Mouse (Mus musculus) retina, adult 2 months (tissue): ENCODE data around the gene Cpsf4l.
A peak's percentile ranks its signal among the peaks of the same experiment; 100 is the strongest.

Experiments used
- DNase-seq: peaks from one replicate; pipeline ENCODE4 v3.0.0-alpha.2; 2012; ENCODE audit warnings: low read depth, low spot score

Cpsf4l gene

GRCm38 (mm10) chr11:113709731-113710256 is at the start of gene Cpsf4l:
Gene Cpsf4l, minus strand, starts transcription at chr11:113710017.
- DNase-seq = no peak

- DNase-seq = no peak
Observed at GRCm38 (mm10) chr11:113758851-113759250, 49.0 kb upstream of the Cpsf4l start.

- no peak for DNase-seq
Observed at GRCm38 (mm10) chr11:113756578-113756977, 46.8 kb upstream of the Cpsf4l start.

- DNase-seq = no peak
Observed at GRCm38 (mm10) chr11:113755878-113756277, 46.1 kb upstream of the Cpsf4l start.

DNA sequence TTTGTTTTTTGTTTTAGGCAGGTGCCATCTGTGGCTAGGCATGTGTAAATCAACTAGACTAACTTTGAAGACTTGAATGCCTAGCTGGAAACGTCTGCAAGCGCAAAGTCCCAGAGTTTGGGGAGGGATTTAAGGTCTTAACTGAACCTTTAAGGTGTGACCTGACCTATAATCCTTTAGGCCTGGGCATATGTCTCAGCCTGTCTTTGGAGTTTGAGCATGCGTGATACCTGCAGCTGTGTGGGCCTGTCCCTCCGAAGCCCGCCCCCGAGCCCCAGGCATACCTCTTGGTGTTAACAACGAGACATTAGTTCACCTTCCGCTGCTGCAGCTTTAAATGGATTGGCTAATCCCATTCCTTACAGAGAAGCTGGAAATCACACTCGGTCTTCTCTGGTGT is 45.0 kb upstream of the Cpsf4l start:
- DNase-seq = no peak

DNA sequence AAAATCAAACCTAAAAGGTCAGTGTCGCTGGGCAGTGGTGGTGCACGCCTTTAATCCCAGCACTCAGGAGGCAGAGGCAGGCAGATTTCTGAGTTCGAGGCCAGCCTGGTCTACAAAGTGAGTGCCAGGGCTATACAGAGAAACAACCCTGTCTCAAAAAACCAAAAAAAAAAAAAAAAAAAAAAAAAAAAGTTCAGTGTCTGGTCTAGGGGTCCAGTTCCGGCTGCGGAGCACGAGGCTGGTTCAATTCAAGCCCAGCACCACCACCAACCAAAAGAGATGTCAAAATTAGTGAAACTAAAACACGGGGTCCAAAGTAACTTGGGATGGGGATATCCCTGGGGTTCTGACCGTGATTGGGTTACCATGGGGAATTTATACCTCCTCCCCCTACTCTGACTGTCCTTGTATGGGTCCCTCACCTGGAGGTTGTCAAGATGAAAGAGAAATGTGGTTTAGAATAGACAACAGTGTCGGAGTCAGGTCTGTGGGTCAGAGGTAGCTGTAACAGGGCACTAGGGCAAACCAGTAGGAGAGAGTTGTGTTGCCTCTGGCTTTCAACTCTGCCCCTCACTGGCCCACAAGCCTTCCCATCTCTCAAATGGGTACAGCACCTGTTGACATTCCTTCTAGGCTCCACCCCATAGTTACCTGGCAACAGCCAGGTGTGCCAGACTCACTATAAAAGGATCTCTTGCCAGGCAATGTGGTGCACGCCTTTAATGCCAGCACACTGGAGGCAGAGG is 43.0 kb upstream of the Cpsf4l start:
- DNase-seq = no peak

- no peak for DNase-seq
Observed at GRCm38 (mm10) chr11:113752158-113752661, 42.4 kb upstream of the Cpsf4l start.

DNA sequence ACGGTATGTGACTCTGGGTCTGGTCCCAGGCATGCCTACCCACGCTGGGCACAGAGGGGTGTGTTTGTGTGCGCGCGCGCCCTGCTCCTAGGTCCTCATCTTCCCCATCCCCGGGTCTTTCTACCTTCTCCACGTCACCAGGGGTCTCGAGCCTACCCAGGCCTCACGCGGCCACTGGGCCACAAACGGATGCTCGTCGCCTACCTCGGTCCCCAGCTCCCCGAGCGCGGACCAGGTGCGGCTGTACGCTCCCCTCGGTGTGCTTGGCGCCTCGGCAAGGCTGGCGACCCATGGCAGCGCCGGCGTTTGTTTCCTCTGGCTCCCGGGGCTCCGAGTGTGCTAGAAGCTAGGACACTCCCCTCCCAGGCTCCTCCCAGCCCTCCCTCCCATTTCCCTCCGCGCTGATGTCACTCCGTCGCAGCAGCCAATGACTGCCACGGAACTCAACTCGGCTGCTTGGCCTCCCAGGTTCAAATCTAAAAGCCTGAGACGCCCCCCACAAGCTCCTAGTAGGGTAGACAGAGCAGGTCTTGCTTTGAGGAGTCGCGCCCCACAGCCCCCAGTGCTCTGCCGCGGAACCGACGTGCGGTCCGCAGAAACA is 41.8 kb upstream of the Cpsf4l start, which contains the start of gene Cdc42ep4:
Cdc42ep4 (minus strand) TSS at position 398 of the 601 bp plus-strand sequence.
- peak; percentile 53 for DNase-seq

DNA sequence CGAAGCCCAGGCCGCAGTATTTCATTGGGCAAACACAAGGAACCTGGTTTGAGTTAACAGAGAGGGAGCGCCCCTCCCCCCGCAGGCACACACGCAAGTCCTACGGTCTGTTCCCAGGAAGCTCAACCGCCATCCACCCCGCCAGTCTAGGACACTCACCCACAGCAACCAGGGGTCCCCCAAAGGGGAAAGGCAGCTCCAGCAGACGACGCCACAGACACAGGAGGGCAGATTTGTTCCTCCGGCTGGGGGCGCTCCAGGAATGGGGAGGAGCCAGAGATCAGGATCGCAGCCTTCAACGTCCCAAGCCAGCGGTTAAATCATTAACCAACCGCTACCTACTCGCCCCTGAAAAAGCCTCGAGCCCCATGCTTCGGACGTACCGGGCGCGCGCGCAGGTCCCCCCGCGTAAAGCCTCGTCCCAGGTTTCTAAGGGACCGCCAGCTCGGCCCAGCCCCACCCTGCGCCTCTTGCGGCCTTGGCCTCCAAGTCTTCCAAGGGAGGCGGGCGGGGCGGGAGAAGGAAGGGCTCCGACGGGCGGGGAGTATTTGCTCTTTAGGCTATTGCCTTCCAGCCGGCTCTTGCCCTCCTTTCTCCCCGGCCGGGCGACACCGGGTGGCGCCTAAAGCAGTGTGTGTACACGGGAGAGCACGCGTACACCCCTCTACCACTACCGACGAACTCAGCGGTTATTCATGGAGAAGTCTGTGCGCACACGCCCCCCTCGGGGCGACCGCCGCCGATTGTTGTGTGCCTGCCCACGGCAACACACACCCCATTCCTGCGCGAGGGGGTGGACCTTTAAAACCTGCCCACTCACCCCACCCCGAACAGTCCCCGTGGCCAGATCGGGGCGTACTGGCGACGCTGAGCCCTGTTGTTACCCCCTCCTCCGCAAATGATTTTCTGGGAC is 41.0 kb upstream of the Cpsf4l start:
- no peak for DNase-seq

GRCm38 (mm10) chr11:113749749-113750351 is 40.0 kb upstream of the Cpsf4l start:
- DNase-seq = no peak

DNA sequence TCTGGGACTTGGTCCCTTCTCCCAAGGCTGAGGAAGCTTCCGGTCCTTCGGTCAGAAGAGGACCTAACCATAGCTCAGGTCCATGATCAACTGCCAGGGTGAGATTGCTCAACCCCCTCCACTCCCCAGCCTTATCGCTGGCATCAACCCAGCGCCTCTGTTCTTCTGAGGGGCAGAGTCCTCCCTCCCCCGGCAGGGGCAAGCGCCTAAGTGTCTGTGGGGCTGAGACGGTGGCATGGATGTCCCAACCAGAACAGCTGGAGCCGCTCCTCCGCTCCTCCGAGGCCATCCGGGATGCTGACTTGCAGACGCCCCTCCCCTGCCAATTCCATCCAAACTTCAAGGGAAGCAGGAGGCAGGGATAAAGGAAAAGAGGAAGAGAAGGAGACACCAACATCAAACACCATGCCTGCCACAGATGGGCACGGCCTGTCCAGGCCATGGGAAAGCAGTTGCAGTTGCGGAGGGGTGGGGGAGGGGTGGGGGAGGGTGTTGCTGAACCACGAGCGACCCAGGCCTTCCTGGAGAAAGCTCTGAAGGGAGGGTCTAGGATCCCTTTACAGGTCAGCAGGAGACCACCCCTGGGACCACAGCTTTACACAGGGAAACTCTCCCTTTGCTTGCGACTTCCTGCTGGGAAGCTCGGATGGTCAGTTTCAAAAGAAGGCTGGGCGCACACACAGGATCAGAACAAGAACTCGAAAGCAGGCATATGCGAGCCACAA is 39.1 kb upstream of the Cpsf4l start:
- DNase-seq = no peak

DNA sequence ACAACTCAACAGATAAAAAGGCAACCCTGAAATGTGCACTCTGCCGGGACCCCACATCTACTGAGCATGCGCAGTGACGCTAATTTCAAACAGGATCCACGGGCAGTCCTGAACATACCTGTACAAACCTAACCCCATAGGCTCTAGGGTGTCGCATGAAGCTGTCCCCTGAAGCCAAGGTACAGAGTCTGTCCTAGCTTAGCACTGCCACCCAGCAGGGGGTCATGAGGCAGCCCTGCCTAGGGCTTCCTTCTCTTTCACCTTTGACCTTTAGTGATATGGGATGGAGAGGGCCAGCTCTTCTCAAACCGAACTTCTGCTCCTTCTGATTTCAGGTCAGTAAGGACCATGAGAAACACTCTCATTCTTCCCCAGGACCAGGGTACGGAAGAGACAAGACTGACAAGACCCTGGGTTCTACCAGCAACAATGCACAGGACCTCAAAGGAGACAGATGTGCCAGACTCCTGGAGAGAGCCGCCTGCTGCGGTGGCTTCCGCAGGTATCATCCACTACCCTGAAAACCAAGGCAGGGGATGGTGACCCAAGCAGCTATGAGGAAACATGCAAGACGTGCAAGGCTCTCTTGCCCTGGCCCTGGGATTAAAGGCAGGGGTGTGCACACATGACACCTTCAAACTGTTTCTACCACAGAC is 38.0 kb upstream of the Cpsf4l start:
- DNase-seq = no peak

GRCm38 (mm10) chr11:113747056-113747455 is 37.2 kb upstream of the Cpsf4l start:
- DNase-seq = no peak

DNA sequence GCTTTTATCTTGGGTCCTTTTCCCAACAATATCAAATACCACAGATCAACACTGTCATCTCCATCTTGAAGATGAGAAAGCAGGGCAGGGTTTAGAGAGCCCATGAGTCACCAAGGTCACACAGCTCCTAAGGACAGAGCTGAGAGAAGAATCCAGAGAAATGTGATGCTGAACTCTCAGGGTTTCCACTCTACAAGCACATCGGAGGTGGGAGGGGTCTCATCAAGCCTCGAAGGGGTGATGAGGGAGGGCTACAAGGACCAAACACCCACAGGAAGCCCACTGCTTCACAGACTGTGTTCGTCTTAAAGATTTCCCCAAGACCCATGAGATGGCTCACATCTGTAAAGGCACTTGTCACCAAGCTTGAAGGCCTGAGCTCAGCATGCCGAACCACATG is 36.1 kb upstream of the Cpsf4l start:
- DNase-seq = no peak

- no peak for DNase-seq
Observed at GRCm38 (mm10) chr11:113742998-113743397, 33.2 kb upstream of the Cpsf4l start.

GRCm38 (mm10) chr11:113740100-113740499 is 30.3 kb upstream of the Cpsf4l start:
- no peak for DNase-seq

DNA sequence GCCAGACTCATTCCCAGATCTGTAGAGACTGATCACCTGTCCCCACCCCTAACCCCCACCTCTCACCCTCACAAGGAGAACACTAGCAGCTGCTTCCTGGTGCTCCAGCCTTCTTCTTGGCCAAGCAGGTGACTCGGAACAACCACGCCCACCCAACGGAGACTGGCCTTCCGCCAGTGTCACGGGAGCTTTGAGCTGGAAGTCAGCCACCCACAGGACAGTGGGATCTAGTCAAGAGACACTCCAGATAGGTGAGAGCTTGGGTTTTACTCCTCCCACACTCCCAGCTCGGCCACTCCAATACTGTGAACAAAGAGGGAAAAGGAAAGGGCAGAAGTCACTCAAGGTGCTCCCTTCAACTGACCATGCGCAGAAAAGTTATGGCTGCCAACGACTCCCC is 29.4 kb upstream of the Cpsf4l start:
- DNase-seq = no peak

DNA sequence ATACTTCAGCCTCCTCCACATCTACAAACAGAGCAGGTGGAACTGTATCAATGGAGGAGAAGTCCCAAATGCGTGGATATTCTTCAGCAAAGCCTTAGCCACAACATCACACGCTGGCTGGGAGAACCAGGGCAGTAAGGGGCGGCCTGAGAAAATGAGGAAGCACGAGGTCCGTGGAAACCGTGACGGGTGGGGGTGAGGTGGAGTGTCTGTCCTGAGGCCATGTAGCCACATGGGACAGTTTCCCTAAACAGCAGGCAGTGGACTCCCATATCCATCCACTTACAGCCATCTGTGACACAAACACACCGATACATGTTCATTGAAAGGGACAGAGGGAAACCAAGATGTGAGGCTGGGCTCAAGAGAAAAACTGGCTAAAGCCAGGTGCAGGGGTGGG is 28.1 kb upstream of the Cpsf4l start:
- DNase-seq = no peak

- no peak for DNase-seq
Observed at GRCm38 (mm10) chr11:113737553-113737854, 27.7 kb upstream of the Cpsf4l start.

GRCm38 (mm10) chr11:113736848-113737552 is 27.2 kb upstream of the Cpsf4l start:
- no peak for DNase-seq
